Mouse (Mus musculus): ENCODE results near the gene Dbndd2. TPM values are rescaled to one million over a fixed set of nuclear protein-coding genes. Genes with fewer than 3 reads are reported as not detected.
A peak's percentile ranks its signal among the peaks of the same experiment; 100 is the strongest.

Dbndd2 gene
- total RNA-seq, 2 experiments from 2014 or later = 13.0 to 17.7 TPM

DNA sequence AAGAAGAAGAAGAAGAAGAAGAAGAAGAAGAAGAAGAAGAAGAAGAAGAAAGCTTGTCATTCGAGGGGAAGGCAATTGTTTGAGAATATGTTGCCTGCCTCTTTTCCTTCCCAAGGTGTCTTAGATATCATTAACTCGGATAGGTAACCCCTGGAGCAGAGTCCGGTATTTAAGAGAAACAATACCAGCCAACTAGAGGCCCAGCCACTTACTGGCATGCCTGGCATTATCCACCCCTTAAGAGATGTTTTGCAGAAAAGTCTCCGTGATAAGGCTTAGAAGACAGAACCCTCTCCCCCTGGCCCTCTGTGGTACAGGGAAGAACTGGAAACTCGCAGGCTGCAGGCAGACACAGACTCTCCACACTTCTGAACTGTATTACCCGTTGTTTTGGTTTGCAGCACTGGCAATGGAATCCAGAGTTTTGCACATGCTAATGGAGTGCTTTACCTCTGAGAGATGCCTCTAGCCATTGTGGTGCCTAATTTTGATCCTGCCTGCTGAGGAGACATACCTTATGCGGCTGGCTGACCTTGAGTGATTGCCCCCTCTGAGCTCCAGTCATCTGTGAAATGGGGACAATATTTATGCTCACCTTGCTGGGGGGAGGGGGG, 31.9 kb upstream of the Dbndd2 start:
- no peak for DNase-seq

GRCm38 (mm10) chr2:164454846-164455245, 31.1 kb upstream of the Dbndd2 start:
- peak; percentile 35 for DNase-seq

DNA sequence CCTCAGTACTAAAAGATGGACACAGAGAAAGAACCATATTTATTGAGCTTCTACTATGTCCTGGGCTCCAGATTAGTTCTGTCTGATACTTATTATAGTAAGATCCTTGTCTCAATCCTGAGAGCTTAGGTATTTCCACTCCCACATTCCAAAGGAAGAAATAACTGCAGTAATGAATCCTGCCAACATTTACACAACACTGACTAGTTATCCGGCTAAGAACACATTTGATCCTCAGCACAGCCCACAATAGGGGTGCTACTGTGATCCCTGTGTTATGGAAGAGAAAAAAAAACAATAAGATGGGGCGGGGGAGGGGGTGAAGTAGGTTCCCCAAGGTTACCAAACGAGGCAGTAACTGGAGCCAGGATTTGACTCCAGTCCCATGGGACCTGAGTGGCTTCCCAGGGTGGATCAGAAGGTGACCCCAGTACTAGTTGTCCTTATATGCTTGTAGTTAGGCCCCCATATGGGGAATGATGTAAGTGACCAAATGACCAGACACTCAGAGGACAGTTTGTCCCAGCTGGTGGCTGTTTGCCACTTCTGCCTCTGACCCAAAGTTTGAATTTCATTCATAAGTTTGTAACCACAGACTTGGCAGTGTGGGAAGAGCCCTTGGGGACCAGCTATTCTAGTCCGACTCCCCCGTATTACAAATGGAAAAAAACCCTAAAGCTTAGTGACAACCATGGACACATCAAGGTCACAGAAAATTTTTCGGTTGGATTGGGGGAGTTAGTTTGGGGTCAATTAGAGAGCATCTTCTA, 30.3 kb upstream of the Dbndd2 start:
- peak; percentile 19 for DNase-seq

DNA sequence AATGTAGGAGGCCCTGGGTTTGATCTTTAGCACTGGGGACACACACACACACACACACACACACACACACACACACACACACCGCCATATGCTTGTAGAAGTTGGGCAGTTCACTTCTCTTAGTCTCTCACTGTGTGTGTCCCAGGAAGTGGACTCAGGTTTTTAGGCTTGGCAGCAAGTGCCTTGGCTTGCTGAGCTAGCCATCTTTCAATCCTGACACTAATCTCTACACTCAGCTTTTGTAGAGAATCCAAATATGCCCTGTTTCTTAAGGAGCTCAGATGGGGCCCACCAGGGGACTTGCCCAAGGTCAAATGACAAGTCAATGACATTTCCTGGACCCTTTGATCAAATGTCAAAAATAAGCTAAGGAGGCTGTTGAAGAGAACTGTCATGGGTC, 29.5 kb upstream of the Dbndd2 start:
- DNase-seq = no peak

GRCm38 (mm10) chr2:164456864-164457300, 29.0 kb upstream of the Dbndd2 start, which contains the start of gene Sys1:
Sys1 (plus strand) TSS chr2:164456964.
- DNase-seq = no peak

GRCm38 (mm10) chr2:164457942-164458341, 28.0 kb upstream of the Dbndd2 start:
- no peak for DNase-seq

DNA sequence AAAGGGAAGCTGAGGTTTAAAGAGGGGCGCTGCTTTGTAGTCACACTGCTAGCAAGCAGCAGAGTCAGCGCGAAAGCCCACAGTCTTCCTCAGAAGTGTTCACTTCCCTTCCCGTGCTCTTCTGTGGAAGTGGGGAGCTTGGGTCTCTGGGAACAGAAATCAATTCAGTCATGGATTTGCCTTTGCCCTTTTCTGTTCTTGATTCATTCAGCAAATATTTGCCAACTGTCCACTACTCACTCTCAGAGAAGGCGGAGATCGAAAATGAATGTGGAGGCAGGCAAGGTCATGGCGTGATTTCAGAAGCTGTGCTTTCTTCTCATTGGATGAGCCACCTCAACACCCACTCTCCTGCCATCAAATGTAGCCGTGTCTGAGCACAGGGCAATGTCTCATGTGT, 27.4 kb upstream of the Dbndd2 start:
- no peak for DNase-seq

DNA sequence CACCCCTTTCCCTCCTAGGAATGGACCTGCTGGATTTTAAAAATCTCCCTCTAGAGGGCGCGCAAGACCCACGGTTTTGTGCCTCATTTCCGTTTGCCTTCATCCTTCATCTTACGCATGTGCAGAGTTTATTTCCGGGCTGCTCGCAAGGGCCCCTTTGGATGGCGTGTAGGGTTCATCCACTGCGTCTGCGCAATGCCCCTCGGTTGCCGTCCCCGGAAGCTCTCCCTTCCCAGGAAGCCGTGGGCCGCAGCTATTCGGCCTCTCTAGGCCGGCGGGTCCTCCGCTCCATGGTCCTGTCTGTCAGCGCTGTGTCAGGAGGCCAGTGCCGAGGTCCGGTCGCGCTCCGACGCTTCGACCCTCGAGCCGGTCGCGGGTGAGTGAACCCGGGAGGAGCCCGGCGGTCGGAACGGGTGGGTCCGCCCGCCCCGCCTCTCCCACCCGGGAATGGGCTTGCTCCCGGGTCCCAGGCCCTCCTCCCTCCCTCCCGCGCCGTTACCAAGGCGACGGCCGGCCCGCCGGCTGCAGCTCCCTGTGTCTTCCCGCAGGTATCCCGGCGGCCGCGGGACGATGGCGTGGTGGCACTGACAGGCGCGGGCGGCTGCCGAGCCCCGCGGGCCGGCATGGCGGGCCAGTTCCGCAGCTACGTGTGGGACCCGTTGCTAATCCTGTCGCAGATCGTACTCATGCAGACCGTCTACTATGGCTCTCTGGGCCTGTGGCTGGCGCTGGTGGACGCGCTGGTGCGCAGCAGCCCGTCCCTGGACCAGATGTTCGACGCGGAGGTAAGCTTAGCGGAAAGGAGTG, 25.0 kb upstream of the Dbndd2 start, which contains the start of gene Gm20458:
Gm20458 (plus strand) TSS at position 223 of the 807 bp plus-strand sequence.
- DNase-seq = peak; percentile 89

GRCm38 (mm10) chr2:164465161-164465560, 20.7 kb upstream of the Dbndd2 start:
- no peak for DNase-seq

DNA sequence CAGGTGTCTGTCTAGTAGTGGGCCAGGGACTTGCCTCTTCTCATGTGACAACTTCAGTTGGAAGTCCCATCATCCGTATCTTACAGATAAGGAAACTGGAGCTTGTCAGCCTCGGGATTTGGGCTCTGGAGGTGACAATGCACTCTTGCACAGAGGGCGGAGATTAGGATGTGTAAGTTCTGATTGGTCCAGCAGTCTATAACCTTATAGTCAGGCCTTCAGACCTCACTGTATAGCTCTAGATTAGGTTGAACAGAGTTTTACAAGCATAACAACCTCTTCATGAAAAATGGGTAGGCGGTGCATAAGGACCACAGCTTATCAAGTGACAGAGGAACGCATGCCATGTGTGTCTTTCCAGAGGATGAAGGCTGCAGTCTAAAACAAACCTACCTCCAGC, 19.1 kb upstream of the Dbndd2 start:
- DNase-seq = no peak

DNA sequence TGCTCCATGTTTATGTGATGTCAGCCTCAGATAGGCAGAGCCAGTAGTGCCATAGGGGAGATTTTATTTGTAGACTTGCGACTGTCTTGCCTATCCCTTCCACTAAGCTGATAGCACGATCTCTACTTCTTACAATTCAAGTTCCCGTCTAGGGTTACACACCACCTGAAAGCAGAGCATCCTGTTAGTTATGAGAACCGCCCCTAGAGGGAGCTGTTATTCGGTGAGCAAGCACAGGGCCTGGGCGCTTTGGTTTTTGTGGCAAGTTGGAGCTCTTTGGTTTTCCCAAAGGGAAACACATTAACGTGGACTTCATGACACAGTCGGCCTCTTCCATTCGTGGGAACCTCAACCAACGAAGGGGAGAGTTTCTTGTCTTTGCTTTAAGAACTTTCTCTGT, 15.7 kb upstream of the Dbndd2 start:
- DNase-seq = peak; percentile 55

DNA sequence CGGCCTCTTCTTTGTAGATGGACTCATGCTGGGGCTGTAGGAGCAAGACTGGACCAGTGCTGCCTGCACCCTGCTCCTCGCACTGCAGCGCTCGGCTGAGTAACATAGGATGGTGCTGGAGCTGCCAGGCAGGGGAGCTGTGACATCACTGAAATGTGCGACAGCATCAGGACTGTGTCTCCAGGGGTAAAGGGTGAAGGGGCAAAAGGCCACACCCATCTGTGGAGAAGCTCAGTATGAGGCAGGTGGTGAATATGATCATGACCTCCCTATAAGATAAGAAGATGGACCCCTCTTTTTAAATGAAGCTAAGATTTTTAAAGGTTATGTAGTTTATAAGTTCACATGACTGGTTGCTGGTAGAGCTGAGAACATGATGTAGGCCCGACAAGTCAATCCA, 12.3 kb upstream of the Dbndd2 start, which contains the start of gene Trp53tg5:
Trp53tg5 (minus strand) TSS at position 101 of the 400 bp plus-strand sequence.
- no peak for DNase-seq

DNA sequence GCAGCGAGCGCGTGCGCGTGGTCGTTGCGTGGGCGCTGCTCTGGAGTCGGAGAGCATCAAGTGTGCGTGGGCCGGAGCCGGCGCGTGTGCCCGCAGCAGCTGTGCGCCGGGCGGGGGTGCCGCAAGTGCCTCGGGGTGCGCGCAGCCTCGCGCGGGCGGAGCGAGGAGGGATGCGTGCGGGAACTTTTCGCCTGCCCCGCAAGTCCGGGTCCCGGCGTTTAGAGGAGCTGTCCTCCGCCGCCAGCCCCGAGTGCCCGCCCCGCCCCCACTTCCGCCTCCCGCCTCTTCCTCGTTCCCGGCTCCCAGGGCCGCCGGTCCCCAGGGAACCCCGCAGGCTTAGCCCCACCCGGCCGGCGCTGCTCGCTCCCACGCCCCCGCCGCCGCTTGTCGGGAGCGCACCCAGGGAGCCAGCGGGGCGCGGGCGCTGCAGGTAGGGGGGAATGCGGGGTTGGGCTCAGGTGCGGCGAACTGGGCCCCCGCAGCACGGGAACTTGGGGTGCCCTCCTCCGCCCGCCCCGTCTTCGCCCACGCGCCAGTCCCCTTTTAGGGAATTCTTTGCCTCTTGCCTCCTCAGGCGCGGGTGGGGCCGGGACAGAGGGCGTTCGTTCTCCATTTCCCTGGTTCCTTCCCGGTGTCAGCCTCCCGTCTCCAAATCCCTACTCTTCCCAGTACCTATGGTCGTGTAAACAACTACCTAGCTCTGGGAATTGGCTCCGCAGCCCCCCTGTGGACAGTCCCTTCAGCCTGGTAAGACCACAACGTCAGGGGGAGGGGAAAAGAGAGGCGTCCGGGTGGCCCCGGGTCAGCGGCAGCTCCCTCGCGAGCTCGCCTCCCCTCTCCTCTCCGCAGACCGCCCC, 580 bp downstream of the Dbndd2 start:
- DNase-seq = peak; percentile 70

DNA sequence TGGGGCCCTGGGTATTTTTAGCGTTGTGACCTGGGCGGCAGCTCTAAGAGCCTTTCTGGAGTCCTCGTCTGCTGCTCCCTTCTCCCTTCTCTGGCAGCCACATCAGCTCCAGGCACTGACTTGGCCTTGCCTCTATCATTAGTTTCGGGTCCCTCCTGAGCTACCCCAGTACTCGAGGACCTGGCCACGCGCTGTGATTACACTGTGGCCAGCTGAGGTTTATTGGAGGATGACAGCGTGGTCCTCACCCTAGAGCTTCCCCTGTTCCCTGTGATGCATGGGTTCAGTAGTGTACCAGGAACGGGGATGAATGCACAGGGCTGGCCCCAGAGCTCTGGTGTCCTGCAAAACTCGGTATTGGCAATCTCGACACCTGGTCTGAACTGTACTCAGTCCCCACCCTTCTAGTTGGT, 1.2 kb downstream of the Dbndd2 start:
- DNase-seq = no peak

DNA sequence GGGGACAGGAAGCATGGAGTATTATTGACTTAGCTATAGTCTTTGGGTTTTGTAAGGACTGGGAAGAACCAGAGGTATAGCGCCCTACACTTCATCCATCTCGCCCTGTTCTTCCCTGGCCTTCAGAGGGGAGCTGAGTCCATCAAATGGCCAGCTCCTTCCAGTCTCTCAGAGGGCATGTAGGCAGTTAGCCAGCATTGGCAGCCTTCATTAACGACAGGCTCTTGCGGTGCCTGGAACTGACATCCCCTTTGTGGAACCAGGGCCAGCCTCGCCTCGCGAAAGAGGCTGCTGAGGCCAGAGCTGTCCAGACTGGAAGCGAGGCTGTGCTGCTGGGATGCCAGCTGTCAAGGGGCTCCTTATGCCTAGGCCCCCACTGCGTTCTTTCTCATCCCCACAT, 1.9 kb downstream of the Dbndd2 start:
- no peak for DNase-seq

GRCm38 (mm10) chr2:164494126-164494525, 8.2 kb downstream of the Dbndd2 start:
- DNase-seq = no peak

DNA sequence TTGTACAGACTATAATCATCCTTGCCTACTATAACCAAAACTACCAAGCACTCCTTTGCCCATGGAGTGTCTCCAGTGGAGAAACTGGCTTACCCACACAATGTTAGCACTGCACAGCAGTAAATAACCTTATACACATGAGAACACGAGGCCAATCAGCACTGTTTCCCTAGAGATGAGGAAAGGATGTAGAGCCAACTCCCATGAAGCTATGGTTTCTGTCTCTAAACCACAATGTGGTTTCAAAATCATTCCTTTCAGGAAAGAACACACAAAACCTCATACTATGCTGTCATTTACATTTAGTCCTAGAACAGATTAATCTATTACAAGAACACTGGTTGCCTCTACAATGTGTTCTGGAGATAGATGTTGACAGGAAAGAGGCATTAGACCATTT, 10.4 kb downstream of the Dbndd2 start:
- DNase-seq = no peak

GRCm38 (mm10) chr2:164496847-164497690, 11.2 kb downstream of the Dbndd2 start, which contains the start of gene Pigt:
Pigt (plus strand) TSS chr2:164497520.
- DNase-seq = peak; percentile 83

DNA sequence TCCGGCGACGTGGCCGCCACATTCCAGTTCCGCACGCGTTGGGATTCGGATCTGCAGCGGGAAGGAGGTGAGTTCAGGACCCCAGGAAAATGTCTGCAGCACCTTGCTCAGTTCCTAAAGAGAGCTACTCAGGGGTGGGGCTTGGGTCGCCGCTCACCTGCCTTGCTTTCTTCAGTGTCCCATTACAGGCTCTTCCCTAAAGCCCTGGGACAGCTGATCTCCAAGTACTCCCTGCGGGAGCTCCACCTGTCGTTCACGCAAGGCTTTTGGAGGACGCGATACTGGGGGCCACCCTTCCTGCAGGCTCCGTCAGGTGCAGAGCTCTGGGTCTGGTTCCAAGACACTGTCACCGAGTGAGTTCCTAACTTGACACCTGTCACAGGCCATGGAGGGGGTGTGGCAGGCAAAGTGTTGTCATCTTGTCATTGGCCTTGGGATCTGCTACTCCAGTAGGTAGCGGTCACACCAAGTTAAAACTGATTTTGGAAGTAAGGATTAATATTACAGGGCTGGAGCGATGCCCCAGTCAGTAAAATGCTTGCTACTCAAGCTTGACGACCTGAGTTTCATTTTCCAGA, 11.9 kb downstream of the Dbndd2 start:
- DNase-seq = no peak

GRCm38 (mm10) chr2:164499317-164499716, 13.4 kb downstream of the Dbndd2 start:
- no peak for DNase-seq
